Mouse (Mus musculus) urinary bladder, postnatal 10 days (tissue): Measurements from ENCODE around the gene Hs3st6.

Source experiments
- DNase-seq: peaks from one replicate; pipeline ENCODE4 v3.0.0; 2022; ENCODE audit warnings: low spot score

Gene Hs3st6

GRCm38 (mm10) chr17:24766266-24766875 lies 13.6 kb downstream of the Hs3st6 start:
- no peak for DNase-seq

DNA sequence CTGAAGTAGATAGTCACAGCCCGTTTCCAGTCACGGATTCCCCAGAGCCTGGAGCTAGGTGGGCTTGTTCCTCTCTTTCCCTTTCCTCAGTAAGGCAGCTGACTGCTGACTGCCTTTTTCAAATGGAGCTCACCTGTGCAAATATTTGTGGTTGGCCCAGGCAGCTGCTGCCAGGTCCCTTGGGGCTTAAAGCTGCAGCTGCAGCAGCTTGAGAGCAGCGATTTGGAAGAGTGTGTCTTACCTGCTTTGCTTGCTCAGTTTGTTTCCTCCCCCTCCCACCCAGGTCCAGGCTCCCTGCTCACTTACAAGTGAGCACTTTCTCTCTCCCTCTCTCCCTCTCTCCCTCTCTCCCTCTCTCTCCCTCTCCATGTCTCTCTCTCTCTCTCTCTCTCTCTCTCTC lies 16.4 kb downstream of the Hs3st6 start:
- DNase-seq, result no peak

- DNase-seq, result no peak
Measured at GRCm38 (mm10) chr17:24773241-24773640, 20.5 kb downstream of the Hs3st6 start.

DNA sequence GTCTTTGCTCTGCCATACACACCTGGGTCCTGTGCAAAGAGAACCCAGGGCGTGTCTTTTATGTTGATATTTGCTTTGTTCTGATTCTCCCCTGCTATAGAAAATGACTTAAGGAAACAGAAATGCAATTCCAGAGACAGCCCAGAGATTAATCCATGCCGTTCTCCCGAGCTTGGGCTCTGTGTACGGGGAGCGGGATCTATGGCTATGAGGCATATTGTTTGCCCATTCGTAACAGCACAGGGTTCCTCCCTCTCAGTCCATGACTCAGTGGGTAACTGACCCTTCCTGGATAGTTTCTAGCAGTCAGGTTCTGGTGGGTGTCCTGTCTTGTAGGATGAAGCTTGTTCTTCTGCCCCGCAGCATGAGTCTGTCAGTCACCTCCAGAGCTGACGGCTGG lies 22.4 kb downstream of the Hs3st6 start:
- DNase-seq, result no peak

DNA sequence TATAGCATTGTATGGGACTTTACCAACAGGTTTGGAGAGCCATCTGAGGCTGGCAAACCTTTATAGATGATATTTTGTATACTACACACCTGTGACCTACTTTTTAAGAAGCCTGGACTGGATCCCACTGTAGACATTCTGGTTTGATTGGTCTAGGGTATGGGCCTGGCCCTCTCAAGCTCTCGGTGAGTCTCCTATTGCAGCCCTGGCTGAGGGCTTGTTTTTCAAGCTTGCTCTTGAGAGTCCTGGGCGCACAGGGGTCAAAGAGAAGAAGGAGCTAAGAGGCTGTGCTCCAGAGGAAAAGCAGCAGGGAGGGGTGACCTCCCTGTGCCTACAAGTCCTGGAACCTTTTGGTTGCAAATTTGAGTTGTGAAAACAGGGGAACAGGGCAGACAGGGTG lies 24.3 kb downstream of the Hs3st6 start:
- DNase-seq, result no peak

- DNase-seq, result no peak
Measured at GRCm38 (mm10) chr17:24780821-24781220, 28.0 kb downstream of the Hs3st6 start.

DNA sequence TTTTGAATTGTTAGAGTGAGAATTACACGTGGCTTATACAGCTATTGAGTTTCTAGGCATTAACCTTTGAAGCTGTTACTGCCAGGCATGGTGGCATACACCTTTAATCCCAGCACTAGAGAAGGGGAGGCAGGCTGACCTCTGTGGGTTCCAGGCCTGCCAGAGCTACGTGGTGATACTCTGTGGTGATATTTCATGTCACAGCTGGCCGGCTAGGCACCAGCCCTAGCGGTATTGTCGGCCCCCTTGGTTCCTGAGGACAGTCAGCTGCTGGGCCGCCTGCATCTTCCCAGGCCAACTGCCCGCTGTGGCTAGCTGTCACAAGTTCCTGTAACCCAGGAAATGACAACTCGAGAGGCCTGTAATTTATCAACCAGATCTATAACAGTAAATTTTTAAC lies 39.4 kb downstream of the Hs3st6 start:
- DNase-seq, result no peak

GRCm38 (mm10) chr17:24794791-24795190 lies 42.0 kb downstream of the Hs3st6 start:
- DNase-seq, result no peak

GRCm38 (mm10) chr17:24796969-24797368 lies 44.2 kb downstream of the Hs3st6 start:
- DNase-seq, result no peak

DNA sequence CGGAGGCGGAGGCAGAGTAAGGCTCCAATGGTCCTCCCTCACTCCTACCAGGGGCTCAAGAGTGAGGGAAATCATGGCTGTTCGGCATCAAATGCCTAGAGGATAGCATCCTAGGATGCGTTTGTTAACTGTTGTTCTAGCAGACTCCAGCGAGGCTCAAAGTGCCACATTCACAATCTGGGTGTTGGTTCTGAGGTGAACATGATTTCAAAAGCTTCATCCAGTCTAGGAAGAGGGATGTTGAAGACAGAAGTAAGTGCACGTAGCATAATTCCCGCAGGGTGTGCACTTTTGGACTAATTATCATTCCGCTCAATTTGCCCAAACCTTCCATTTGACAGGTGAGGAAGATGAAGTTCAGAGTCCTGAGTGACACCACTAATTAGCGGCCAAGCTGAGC lies 45.4 kb downstream of the Hs3st6 start:
- no peak for DNase-seq

DNA sequence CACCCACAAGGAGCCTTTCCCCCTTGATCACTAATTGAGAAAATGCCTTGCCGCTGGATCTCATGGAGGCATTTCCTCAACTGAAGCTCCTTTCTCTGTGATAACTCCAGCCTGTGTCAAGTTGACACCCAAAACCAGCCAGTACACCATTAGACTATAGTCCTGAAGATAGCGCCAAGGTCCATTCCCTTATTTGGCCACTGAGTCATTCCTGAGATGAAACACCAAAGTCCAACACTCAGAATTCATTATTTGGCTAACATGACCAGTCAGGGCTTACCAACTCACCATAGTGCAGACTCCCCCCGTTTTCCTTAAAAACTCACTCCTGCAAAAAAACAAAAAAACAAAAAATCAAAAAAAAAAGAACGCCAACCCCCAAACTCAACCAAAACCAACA lies 46.7 kb downstream of the Hs3st6 start:
- no peak for DNase-seq

- DNase-seq, result no peak
Measured at GRCm38 (mm10) chr17:24800524-24800923, 47.7 kb downstream of the Hs3st6 start.

DNA sequence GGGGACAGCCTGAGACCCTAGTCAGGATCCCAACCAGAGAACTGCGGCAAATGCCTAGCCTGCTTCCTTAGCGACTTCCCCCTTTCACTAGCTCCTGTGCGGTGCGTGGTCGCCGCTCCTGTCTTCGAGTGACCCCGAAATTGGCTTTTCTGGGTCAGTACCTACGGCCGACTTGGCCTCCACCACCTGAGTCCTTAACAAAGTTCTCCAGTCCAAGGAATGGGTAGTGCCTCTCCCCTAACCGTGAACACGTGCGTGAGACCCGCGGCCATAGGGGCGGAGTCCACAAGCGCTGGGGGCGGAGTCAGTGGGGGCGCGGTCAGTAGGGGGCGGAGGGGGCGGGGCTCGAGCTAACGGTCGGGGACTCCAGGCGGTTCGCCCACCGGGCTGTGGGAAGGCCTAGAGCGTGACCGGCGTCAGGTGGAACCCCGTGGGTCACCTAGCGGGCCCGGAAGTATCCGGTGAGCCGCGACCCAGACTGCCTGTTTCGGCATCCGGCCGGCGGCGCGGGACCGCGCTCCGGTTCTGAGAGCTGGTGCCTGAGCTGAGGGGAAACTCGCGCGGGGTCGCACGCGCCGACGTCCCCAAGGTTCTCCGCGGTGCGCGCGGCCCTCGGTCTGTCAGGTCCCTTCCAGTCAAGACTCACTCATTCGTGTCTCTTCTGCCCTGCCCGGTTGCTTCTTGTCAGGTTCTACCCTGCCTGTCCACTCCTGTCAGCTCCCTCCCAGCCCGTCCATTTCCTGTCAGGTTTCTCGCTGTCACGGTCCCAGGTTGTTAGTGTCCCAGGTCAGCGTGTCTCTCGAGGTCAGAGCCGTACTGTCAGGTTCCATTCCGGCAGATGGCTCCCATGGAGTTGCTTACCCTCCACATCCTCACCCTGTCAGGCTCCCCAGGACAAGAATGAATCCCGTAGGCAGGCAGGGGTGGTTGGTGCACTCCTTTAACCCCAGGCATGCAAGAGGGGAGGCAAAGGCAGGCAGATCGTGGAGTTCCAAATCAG lies 51.5 kb downstream of the Hs3st6 start, which contains the start of gene Meiob:
Meiob (plus strand) TSS at position 338 of the 1,000 bp plus-strand sequence.
- no peak for DNase-seq
